In the genomic region with DNA sequence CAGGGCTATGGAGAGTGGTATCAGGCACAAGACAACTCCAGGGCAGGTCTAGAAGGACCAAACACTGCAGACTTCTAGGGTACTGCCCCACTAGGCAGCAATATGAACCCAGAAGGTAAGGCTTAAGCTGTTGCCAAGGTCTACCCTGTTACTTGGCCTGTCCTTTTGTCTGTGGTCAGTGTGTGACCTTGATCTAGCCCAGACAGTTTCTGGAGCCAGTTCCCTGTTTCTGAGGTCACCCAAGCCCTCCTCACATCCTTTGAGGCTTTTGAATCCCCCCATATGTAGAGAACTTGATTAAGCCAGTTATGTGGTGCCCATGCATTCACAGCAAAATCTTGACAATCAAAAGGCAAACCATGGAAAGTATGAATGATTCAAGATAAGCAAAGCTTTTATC, we compare ENCODE assay signal across 8 mouse cellular contexts. TPM values are rescaled to one million over a fixed set of nuclear protein-coding genes. Genes with fewer than 3 reads are reported as not detected.
A peak's percentile ranks its signal among the peaks of the same experiment; 100 is the strongest.
DNase-seq lines count a peak whose midpoint lies in the region; ATAC-seq and TF ChIP-seq lines count a peak whose summit lies in the region.

No protein-coding gene starts in this region.

- H3K9ac ChIP-seq in heart, embryonic 12.5 days = peak overlapping the region; percentile 85
- H3K9ac ChIP-seq in forebrain, postnatal 0 days = peak overlapping the region; percentile 92
- peak overlapping the region; percentile 71 for H3K9ac ChIP-seq in liver, postnatal 0 days (replicated peaks)

- TF ChIP-seq EP300 in liver, postnatal 0 days (IDR thresholded peaks at IDR 0.05; ENCODE audit: low read depth) = no peak

- no peak for TF ChIP-seq CTCF in E14TG2a.4 (conservative IDR thresholded peaks at IDR 0.05; ENCODE audit: low read length)
- TF ChIP-seq CTCF in forebrain, postnatal 0 days (IDR thresholded peaks at IDR 0.05; ENCODE audit: low read depth) = no peak
- TF ChIP-seq CTCF in liver, postnatal 0 days (IDR thresholded peaks at IDR 0.05; ENCODE audit: low read depth) = no peak

- no peak overlapping the region for H3K27ac ChIP-seq in heart, embryonic 12.5 days (ENCODE audit: poor library complexity, severe bottlenecking)
- no peak overlapping the region for H3K27ac ChIP-seq in forebrain, postnatal 0 days (ENCODE audit: low read depth, low read length)
- H3K27ac ChIP-seq in liver, postnatal 0 days (ENCODE audit: low read depth) = no peak overlapping the region

- no peaks in the 10 kb centered on the region for H3K27me3 ChIP-seq in heart, embryonic 12.5 days (replicated peaks)
- H3K27me3 ChIP-seq in E14TG2a.4 (ENCODE audit: insufficient read depth, low read length) = no peaks in the 10 kb centered on the region
- no peaks in the 10 kb centered on the region for H3K27me3 ChIP-seq in forebrain, postnatal 0 days (ENCODE audit: insufficient read depth, low read length)
- H3K27me3 ChIP-seq in liver, postnatal 0 days (ENCODE audit: insufficient read depth, low read length) = no peaks in the 10 kb centered on the region

- H3K36me3 ChIP-seq in heart, embryonic 12.5 days = peaks cover 8% of the 10 kb centered on the region
- peaks cover 41% of the 10 kb centered on the region for H3K36me3 ChIP-seq in E14TG2a.4 (ENCODE audit: insufficient read depth, low read length)
- H3K36me3 ChIP-seq in forebrain, postnatal 0 days (ENCODE audit: insufficient read depth) = peaks cover 3% of the 10 kb centered on the region
- H3K36me3 ChIP-seq in liver, postnatal 0 days (replicated peaks; ENCODE audit: insufficient read depth, low read length) = 0 out of 2 replicates have a peak, but pooled peaks cover 4% of the 10 kb centered on the region

- ATAC-seq in heart, embryonic 12.5 days (ENCODE audit: insufficient number of reproducible peaks, low FRiP score) = no peak
- no peak for ATAC-seq in forebrain, postnatal 0 days
- ATAC-seq in liver, postnatal 0 days = no peak

- no peak for DNase-seq in heart, adult 8-10 months (ENCODE audit: low spot score)
- DNase-seq in forebrain, postnatal 0 days = no peak
- no peak for DNase-seq in liver, postnatal 0 days
- DNase-seq in MN1 (ENCODE audit: low spot score) = no peak
- DNase-seq in cerebellum, adult 8-10 months = no peak
- no peak for DNase-seq in right cerebral cortex, postnatal 25 days

- peak overlapping the region; percentile 75 for H3K4me2 ChIP-seq in heart, embryonic 12.5 days
- H3K4me2 ChIP-seq in forebrain, postnatal 0 days (ENCODE audit: low read depth) = peak overlapping the region; percentile 68
- H3K4me2 ChIP-seq in liver, postnatal 0 days (ENCODE audit: low read depth, low read length) = peak overlapping the region; percentile 71

- no peaks in the 10 kb centered on the region for H3K9me3 ChIP-seq in heart, embryonic 12.5 days (replicated peaks)
- H3K9me3 ChIP-seq in E14TG2a.4 (ENCODE audit: low read length) = no peaks in the 10 kb centered on the region
- H3K9me3 ChIP-seq in forebrain, postnatal 0 days (ENCODE audit: low read length) = no peaks in the 10 kb centered on the region
- H3K9me3 ChIP-seq in liver, postnatal 0 days (ENCODE audit: low read length) = no peaks in the 10 kb centered on the region

- H3K4me1 ChIP-seq in heart, embryonic 12.5 days (replicated peaks) = peaks cover 28% of the 10 kb centered on the region
- H3K4me1 ChIP-seq in E14TG2a.4 (replicated peaks; ENCODE audit: low read depth, low read length) = peaks cover 16% of the 10 kb centered on the region
- H3K4me1 ChIP-seq in forebrain, postnatal 0 days (ENCODE audit: insufficient read depth) = peaks cover 16% of the 10 kb centered on the region
- H3K4me1 ChIP-seq in liver, postnatal 0 days (ENCODE audit: insufficient read depth) = peaks cover 19% of the 10 kb centered on the region

- peak overlapping the region; percentile 66 for H3K4me3 ChIP-seq in heart, embryonic 12.5 days
- H3K4me3 ChIP-seq in E14TG2a.4 (replicated peaks; ENCODE audit: low read length) = peak overlapping the region; percentile 96
- peak overlapping the region; percentile 90 for H3K4me3 ChIP-seq in forebrain, postnatal 0 days (ENCODE audit: low read depth, low read length)
- peak overlapping the region; percentile 73 for H3K4me3 ChIP-seq in liver, postnatal 0 days (ENCODE audit: low read depth, low read length)

RNA-seq across cellular contexts. Expression of gene Mapk8ip3, which starts 1.1 kb away (rescaled TPM):
- 38.4 and 41.3 TPM in 2 replicates for polyA plus RNA-seq in heart, embryonic 12.5 days (2016; fragmentation: Nextera tagmentation; extraction: Ambion mirVana)
- total RNA-seq in heart, adult 8-10 months (2022) = 10 to 100 TPM; 55.0 to 69.0 (median 62.5) TPM
- 128 and 151 TPM in 2 replicates for total RNA-seq in forebrain, postnatal 0 days (2014; rRNA removed)
- 50.3 and 65.1 TPM in 2 replicates for polyA plus RNA-seq in forebrain, postnatal 0 days (2015; fragmentation: Nextera tagmentation; extraction: Ambion mirVana)
- polyA plus RNA-seq in liver, postnatal 0 days (2015; fragmentation: Nextera tagmentation; extraction: Ambion mirVana) = 4.0 and 4.5 TPM in 2 replicates

RNA-seq across cellular contexts. Expression of gene Jpt2, which starts 24.8 kb away (rescaled TPM):
- 140 and 144 TPM in 2 replicates for polyA plus RNA-seq in heart, embryonic 12.5 days (2016; fragmentation: Nextera tagmentation; extraction: Ambion mirVana)
- 10 to 100 TPM in 2 of 4 experiments, 1 to 10 TPM in 2; 6.4 to 12.8 (median 9.6) TPM for total RNA-seq in heart, adult 8-10 months (2022)
- total RNA-seq in forebrain, postnatal 0 days (2014; rRNA removed) = 52.3 and 64.7 TPM in 2 replicates
- 46.2 and 58.4 TPM in 2 replicates for polyA plus RNA-seq in forebrain, postnatal 0 days (2015; fragmentation: Nextera tagmentation; extraction: Ambion mirVana)
- polyA plus RNA-seq in liver, postnatal 0 days (2015; fragmentation: Nextera tagmentation; extraction: Ambion mirVana) = 22.4 and 25.1 TPM in 2 replicates

RNA-seq across cellular contexts. Expression of gene Nme3, which starts 39.4 kb away (rescaled TPM):
- polyA plus RNA-seq in heart, embryonic 12.5 days (2016; fragmentation: Nextera tagmentation; extraction: Ambion mirVana) = 34.5 and 36.5 TPM in 2 replicates
- 10 to 100 TPM; 29.0 to 31.4 (median 29.5) TPM for total RNA-seq in heart, adult 8-10 months (2022)
- total RNA-seq in forebrain, postnatal 0 days (2014; rRNA removed) = 60.1 and 75.7 TPM in 2 replicates
- 74.7 and 81.0 TPM in 2 replicates for polyA plus RNA-seq in forebrain, postnatal 0 days (2015; fragmentation: Nextera tagmentation; extraction: Ambion mirVana)
- polyA plus RNA-seq in liver, postnatal 0 days (2015; fragmentation: Nextera tagmentation; extraction: Ambion mirVana) = 37.1 and 37.8 TPM in 2 replicates

RNA-seq across cellular contexts. Expression of gene Mrps34, which starts 40.8 kb away (rescaled TPM):
- polyA plus RNA-seq in heart, embryonic 12.5 days (2016; fragmentation: Nextera tagmentation; extraction: Ambion mirVana) = 91.1 and 94.9 TPM in 2 replicates
- total RNA-seq in heart, adult 8-10 months (2022) = 100 to 1,000 TPM in 2 of 4 experiments, 10 to 100 TPM in 2; 88.8 to 125 (median 109) TPM
- 39.5 and 45.5 TPM in 2 replicates for total RNA-seq in forebrain, postnatal 0 days (2014; rRNA removed)
- polyA plus RNA-seq in forebrain, postnatal 0 days (2015; fragmentation: Nextera tagmentation; extraction: Ambion mirVana) = 128 and 138 TPM in 2 replicates
- polyA plus RNA-seq in liver, postnatal 0 days (2015; fragmentation: Nextera tagmentation; extraction: Ambion mirVana) = 99.6 and 101 TPM in 2 replicates

RNA-seq across cellular contexts. Expression of gene Eme2, which starts 40.8 kb away (rescaled TPM):
- 25.4 and 27.2 TPM in 2 replicates for polyA plus RNA-seq in heart, embryonic 12.5 days (2016; fragmentation: Nextera tagmentation; extraction: Ambion mirVana)
- 10 to 100 TPM; 19.4 to 23.5 (median 21.1) TPM for total RNA-seq in heart, adult 8-10 months (2022)
- 35.6 and 36.6 TPM in 2 replicates for total RNA-seq in forebrain, postnatal 0 days (2014; rRNA removed)
- polyA plus RNA-seq in forebrain, postnatal 0 days (2015; fragmentation: Nextera tagmentation; extraction: Ambion mirVana) = 14.7 and 17.9 TPM in 2 replicates
- 11.3 and 11.9 TPM in 2 replicates for polyA plus RNA-seq in liver, postnatal 0 days (2015; fragmentation: Nextera tagmentation; extraction: Ambion mirVana)
